Mouse (Mus musculus) lung, adult 2 months (tissue): ENCODE results near the gene Kat6b. TPM values are rescaled to one million over a fixed set of nuclear protein-coding genes. Genes with fewer than 3 reads are reported as not detected.

ENCODE experiments used
- DNase-seq: peaks from one replicate; pipeline ENCODE4 v3.0.0; 2022
- H3K4me1 ChIP-seq: fragments of 200-500 bp; 2 replicates; pipeline ENCODE4 v1.6.1; 2011; ENCODE audit warnings: low read length; ENCODE audit not compliant: control insufficient read depth, insufficient read depth
- H3K4me3 ChIP-seq: fragments of 200-500 bp; replicated peaks from 2 replicates; pipeline ENCODE3; 2011; ENCODE audit warnings: low read depth, mild to moderate bottlenecking, control low read depth, low read length; ENCODE audit errors: extremely low read depth
- CTCF ChIP-seq: fragments of 200-500 bp; IDR thresholded peaks from 2 replicates; pipeline ENCODE4 v1.5.1; 2011; ENCODE audit warnings: mild to moderate bottlenecking, low read length, control low read depth; ENCODE audit not compliant: insufficient read depth
- POLR2A ChIP-seq: fragments of 200-500 bp; IDR thresholded peaks from 2 replicates; pipeline ENCODE4 v1.6.1; 2011; ENCODE audit warnings: low read depth, mild to moderate bottlenecking, control low read depth, low read length, borderline replicate concordance; ENCODE audit errors: extremely low read depth
- WGBS: fragments of 180-500 bp; shearing (Covaris S2); methylation state at CpG from one replicate; pipeline ENCODE4 v1.1.7; 2018; 5-methylcytosine and 5-hydroxymethylcytosine counted together
- polyA plus RNA-seq: library from polyadenylated mRNA; depleted of rRNA; stranded (reverse); fragments of >200 nt; gene quantifications from 2 replicates; pipeline ENCODE4 v1.2.3, GENCODE M21; 2012

Kat6b gene
- polyA plus RNA-seq, 1 experiment = 11.5 TPM

- TF ChIP-seq CTCF (no peak), POLR2A (no peak)
- 89% methylated on average over 11 of the region's 11 CpGs for WGBS
- no peak for DNase-seq
These were observed 53.5 kb downstream of the Kat6b start for GRCm38 (mm10) chr14:21534542-21535272.

GRCm38 (mm10) chr14:21536485-21537181, 55.4 kb downstream of the Kat6b start:
- 89% methylated on average over 11 of the region's 11 CpGs for WGBS
- TF ChIP-seq CTCF (no peak), POLR2A (no peak)
- DNase-seq = no peak

More at GRCm38 (mm10) chr14:21534542-21535272, 53.5 kb downstream of the Kat6b start:
- H3K4me3 ChIP-seq = no peak overlapping the region
- H3K4me1 ChIP-seq = no peaks in the 10 kb centered on the region; the same call in 1 of the 2 replicates

GRCm38 (mm10) chr14:21537838-21538237, 56.6 kb downstream of the Kat6b start:
- DNase-seq = no peak
- WGBS = 80% methylated on average over 3 of the region's 3 CpGs
- Histone ChIP-seq H3K4me1 (no peaks in the 10 kb centered on the region; the same call in 1 of the 2 replicates), H3K4me3 (no peak overlapping the region)
- TF ChIP-seq POLR2A (no peak), CTCF (no peak)

More at GRCm38 (mm10) chr14:21536485-21537181, 55.4 kb downstream of the Kat6b start:
- Histone ChIP-seq H3K4me1 (no peaks in the 10 kb centered on the region; the same call in 1 of the 2 replicates), H3K4me3 (no peak overlapping the region)

- no peak for DNase-seq
- Histone ChIP-seq H3K4me3 (no peak overlapping the region), H3K4me1 (no peaks in the 10 kb centered on the region; the same call in 1 of the 2 replicates)
- TF ChIP-seq POLR2A = no peak
- TF ChIP-seq CTCF = no peak
- WGBS = 70% methylated on average over 3 of the region's 3 CpGs
These were observed 58.5 kb downstream of the Kat6b start for GRCm38 (mm10) chr14:21539731-21540130.

GRCm38 (mm10) chr14:21540361-21540760, 59.1 kb downstream of the Kat6b start:
- 69% methylated on average over 3 of the region's 3 CpGs for WGBS
- no peak for DNase-seq
- Histone ChIP-seq H3K4me3 (no peak overlapping the region), H3K4me1 (no peaks in the 10 kb centered on the region; the same call in 1 of the 2 replicates)
- TF ChIP-seq POLR2A (no peak), CTCF (no peak)

- Histone ChIP-seq H3K4me1 (peaks cover 8% of the 10 kb centered on the region), H3K4me3 (no peak overlapping the region)
- TF ChIP-seq POLR2A = no peak
- TF ChIP-seq CTCF = no peak
- no peak for DNase-seq
- 79% methylated on average over 4 of the region's 4 CpGs for WGBS
These were observed 64.3 kb downstream of the Kat6b start for GRCm38 (mm10) chr14:21545529-21545928.

GRCm38 (mm10) chr14:21546351-21546750, 65.1 kb downstream of the Kat6b start:
- no peak for DNase-seq
- 74% methylated on average over 3 of the region's 3 CpGs for WGBS
- no peak overlapping the region for H3K4me3 ChIP-seq
- TF ChIP-seq CTCF (no peak), POLR2A (no peak)
- peaks cover 8% of the 10 kb centered on the region for H3K4me1 ChIP-seq

- DNase-seq = no peak
- no peak for TF ChIP-seq CTCF
- no peak for TF ChIP-seq POLR2A
- 46% methylated on average over 7 of the region's 7 CpGs for WGBS
- Histone ChIP-seq H3K4me1 (peaks cover 8% of the 10 kb centered on the region), H3K4me3 (no peak overlapping the region)
These were observed 66.1 kb downstream of the Kat6b start for GRCm38 (mm10) chr14:21547297-21547696.

GRCm38 (mm10) chr14:21547965-21548364, 66.7 kb downstream of the Kat6b start:
- Histone ChIP-seq H3K4me3 (no peak overlapping the region), H3K4me1 (peaks cover 8% of the 10 kb centered on the region)
- TF ChIP-seq CTCF (no peak), POLR2A (no peak)
- no peak for DNase-seq
- 68% methylated on average over 3 of the region's 3 CpGs for WGBS

GRCm38 (mm10) chr14:21548952-21549607, 67.8 kb downstream of the Kat6b start:
- TF ChIP-seq POLR2A (no peak), CTCF (no peak)
- no peak for DNase-seq
- H3K4me3 ChIP-seq = no peak overlapping the region
- H3K4me1 ChIP-seq = peaks cover 8% of the 10 kb centered on the region
- WGBS = 76% methylated on average over 6 of the region's 6 CpGs
